Mouse (Mus musculus) embryonic facial prominence, embryonic 10.5 days (tissue): ENCODE data around the gene Fbln5. TPM values are rescaled to one million over a fixed set of nuclear protein-coding genes. Genes with fewer than 3 reads are reported as not detected.

Source experiments
- DNase-seq: peaks from one replicate; pipeline ENCODE4 v3.0.0-alpha.2; 2017; ENCODE audit warnings: low spot score
- H3K27ac ChIP-seq: fragments of 300-500 bp; sonication (generic); replicated peaks from 2 replicates; pipeline ENCODE4 v1.5.1; 2016; ENCODE audit warnings: mild to moderate bottlenecking
- H3K27me3 ChIP-seq: fragments of 300-500 bp; sonication (generic); replicated peaks from 2 replicates; pipeline ENCODE4 v1.6.1; 2016; ENCODE audit warnings: low read depth, mild to moderate bottlenecking; ENCODE audit not compliant: poor library complexity, severe bottlenecking
- H3K36me3 ChIP-seq: fragments of 300-500 bp; sonication (generic); replicated peaks from 2 replicates; pipeline ENCODE4 v1.6.1; 2016; ENCODE audit warnings: mild to moderate bottlenecking, moderate library complexity
- H3K4me1 ChIP-seq: fragments of 300-500 bp; sonication (generic); 2 replicates; pipeline ENCODE4 v1.6.1; 2016
- H3K4me3 ChIP-seq: fragments of 300-500 bp; sonication (generic); 2 replicates; pipeline ENCODE4 v1.5.1; 2016; ENCODE audit warnings: mild to moderate bottlenecking, moderate library complexity
- H3K9me3 ChIP-seq: fragments of 300-500 bp; sonication (generic); 2 replicates; pipeline ENCODE4 v1.6.1; 2016; ENCODE audit warnings: mild to moderate bottlenecking
- WGBS: fragments of 180-500 bp; shearing (Covaris S2); methylation state at CpG from one replicate; pipeline ENCODE4 v1.1.7; 2016; 5-methylcytosine and 5-hydroxymethylcytosine counted together
- polyA plus RNA-seq: library from polyadenylated mRNA; unstranded; fragments of >200 nt; fragmentation: Nextera tagmentation; extraction: Ambion mirVana; gene quantifications from 2 replicates; pipeline ENCODE4 v1.2.1, GENCODE M21; 2016

Gene Fbln5
- polyA plus RNA-seq, 1 experiment from 2014 or later, result 19.3 TPM

DNA sequence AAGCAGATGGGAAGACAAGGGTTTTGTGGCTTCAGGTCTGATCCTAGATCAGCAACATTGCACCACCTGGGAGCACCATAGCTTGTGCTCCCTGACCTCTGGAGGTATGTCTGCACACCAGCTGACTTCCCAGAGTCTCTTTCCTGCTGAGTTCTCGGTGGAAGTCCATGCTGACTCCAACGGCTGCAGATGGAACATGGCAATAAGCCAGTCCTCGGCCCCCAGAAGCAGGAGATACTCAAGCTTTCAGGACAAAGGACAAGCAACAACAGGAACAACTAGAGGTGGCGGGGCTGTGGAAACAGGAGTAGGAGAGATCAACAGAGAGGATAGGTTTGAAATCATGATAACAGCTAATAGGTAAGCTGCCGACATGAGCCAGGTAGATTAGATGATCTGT, 17.1 kb downstream of the Fbln5 start:
- 89% methylated on average over 5 of the region's 5 CpGs for WGBS
- H3K9me3 ChIP-seq, result no peaks in the 10 kb centered on the region
- no peak overlapping the region for H3K4me3 ChIP-seq

GRCm38 (mm10) chr12:101801051-101801450, 17.8 kb downstream of the Fbln5 start:
- no peaks in the 10 kb centered on the region for H3K27me3 ChIP-seq
- no peaks in the 10 kb centered on the region for H3K36me3 ChIP-seq
- no peak overlapping the region for H3K27ac ChIP-seq
- DNase-seq, result no peak
- H3K4me1 ChIP-seq, result no peaks in the 10 kb centered on the region
- 85% methylated on average over 3 of the region's 3 CpGs for WGBS
- no peaks in the 10 kb centered on the region for H3K9me3 ChIP-seq
- H3K4me3 ChIP-seq, result no peak overlapping the region

More for the DNA sequence above, 17.1 kb downstream of the Fbln5 start:
- Histone ChIP-seq H3K4me1 (no peaks in the 10 kb centered on the region), H3K27ac (no peak overlapping the region), H3K36me3 (no peaks in the 10 kb centered on the region), H3K27me3 (no peaks in the 10 kb centered on the region)
- DNase-seq, result no peak

DNA sequence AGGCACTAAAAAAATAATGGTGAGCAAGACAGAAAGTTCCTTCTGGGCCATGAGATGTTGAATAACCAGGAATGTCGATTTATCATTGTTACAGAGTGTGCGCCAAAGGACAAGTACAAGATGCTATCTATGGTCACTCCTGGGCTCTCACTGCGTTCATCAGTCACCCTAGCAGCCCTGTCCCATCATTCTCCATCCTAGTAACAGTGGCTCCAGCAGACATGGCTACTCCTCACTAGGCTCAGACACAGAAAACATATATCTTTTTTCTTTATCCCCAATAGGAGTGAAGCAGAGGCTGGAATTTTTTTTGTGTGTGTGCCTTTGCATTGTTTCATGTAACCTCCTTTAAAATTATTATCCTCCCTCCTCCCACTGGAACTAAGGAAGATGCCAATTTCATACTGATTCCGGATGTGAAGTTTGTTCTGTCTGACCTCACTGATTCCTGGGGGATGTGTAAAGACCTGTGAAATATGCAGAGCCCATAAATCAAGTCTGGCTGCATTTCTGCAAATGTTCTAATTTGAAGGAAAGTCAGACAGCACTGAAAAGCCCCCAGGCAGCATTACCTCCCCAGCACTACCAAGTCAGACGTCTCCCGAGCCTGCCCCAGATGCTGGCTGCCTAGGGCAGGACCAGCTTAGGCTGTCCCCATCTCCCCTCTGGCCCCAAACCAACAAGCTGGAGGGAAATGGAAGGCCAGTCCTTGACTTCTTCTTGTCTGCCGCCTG, 20.5 kb downstream of the Fbln5 start:
- 72% methylated on average over 7 of the region's 7 CpGs for WGBS
- H3K4me3 ChIP-seq, result no peak overlapping the region
- H3K27me3 ChIP-seq, result no peaks in the 10 kb centered on the region
- H3K9me3 ChIP-seq, result no peaks in the 10 kb centered on the region
- H3K27ac ChIP-seq, result no peak overlapping the region
- H3K36me3 ChIP-seq, result no peaks in the 10 kb centered on the region
- no peak for DNase-seq
- H3K4me1 ChIP-seq, result 0 out of 2 replicates have a peak, but pooled peaks cover 3% of the 10 kb centered on the region

DNA sequence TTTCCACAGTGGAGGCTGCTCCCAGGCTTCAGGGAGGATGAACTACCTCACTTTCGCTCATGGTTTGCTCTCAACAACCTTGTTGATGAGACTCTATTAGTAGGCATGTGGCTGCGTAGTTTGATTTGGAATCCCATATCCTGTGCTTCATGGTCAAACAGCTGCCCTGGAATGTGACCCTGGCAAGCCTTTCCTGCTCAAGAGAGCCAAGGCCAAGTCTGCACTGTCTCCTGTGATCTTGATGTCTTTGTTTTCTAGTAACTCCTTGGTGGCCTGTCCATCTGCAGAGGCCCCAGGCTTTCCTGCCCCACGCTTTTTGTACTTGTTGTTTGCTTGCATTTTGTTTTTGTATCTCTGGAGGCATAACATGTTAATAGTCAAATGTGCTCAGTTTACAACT, 24.4 kb downstream of the Fbln5 start:
- no peak for DNase-seq
- Histone ChIP-seq H3K4me3 (no peak overlapping the region), H3K4me1 (0 out of 2 replicates have a peak, but pooled peaks cover 3% of the 10 kb centered on the region), H3K27ac (no peak overlapping the region), H3K36me3 (no peaks in the 10 kb centered on the region), H3K9me3 (no peaks in the 10 kb centered on the region), H3K27me3 (no peaks in the 10 kb centered on the region)
- WGBS, result 79% methylated on average over 3 of the region's 3 CpGs

GRCm38 (mm10) chr12:101793221-101793621, 25.6 kb downstream of the Fbln5 start:
- Histone ChIP-seq H3K4me3 (no peak overlapping the region), H3K36me3 (no peaks in the 10 kb centered on the region), H3K27ac (no peak overlapping the region), H3K9me3 (no peaks in the 10 kb centered on the region), H3K27me3 (no peaks in the 10 kb centered on the region), H3K4me1 (0 out of 2 replicates have a peak, but pooled peaks cover 3% of the 10 kb centered on the region)
- no peak for DNase-seq
- WGBS, result 81% methylated on average over 5 of the region's 5 CpGs

DNA sequence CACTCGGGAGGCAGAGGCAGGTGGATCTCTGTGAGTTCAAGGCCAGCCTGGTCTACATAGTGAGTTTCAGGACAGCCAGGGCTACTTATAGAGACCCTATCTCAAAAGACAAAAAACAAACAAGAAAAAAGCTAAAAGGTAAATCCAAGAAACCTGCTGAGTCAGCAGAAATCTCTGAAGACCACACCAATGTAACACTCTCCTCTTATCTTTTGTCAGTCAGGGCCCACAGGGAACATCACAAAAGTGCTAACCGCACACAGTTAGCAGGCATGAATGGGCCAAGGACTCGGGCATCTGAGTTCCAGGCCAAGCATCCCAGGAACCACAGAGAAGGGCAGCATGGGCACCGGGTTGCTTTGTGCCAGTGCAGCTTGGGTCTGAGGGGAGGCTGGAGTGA, 26.2 kb downstream of the Fbln5 start:
- 0 out of 2 replicates have a peak, but pooled peaks cover 3% of the 10 kb centered on the region for H3K4me1 ChIP-seq
- no peak for DNase-seq
- no peaks in the 10 kb centered on the region for H3K27me3 ChIP-seq
- H3K4me3 ChIP-seq, result no peak overlapping the region
- no peaks in the 10 kb centered on the region for H3K36me3 ChIP-seq
- H3K9me3 ChIP-seq, result no peaks in the 10 kb centered on the region
- 92% methylated on average over 4 of the region's 4 CpGs for WGBS
- H3K27ac ChIP-seq, result no peak overlapping the region

DNA sequence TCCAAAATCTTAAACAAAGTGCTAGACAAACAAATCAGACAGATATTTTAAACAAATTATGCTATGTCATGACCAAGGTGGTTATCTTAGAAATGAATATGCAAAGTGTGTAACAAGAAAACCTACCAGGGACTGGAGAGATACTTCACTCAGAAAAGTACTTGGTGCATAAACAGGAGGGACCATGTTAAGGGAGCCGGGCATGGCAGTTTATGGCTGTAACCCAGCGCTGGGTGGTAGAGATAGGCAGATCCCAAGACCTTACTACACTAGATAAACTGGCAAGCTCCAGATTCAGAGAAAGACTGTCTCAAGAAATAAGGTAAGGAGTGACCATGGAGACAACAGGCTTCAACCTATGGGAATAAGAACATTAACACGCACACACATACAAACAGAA, 29.1 kb downstream of the Fbln5 start:
- Histone ChIP-seq H3K36me3 (no peaks in the 10 kb centered on the region), H3K4me3 (no peak overlapping the region), H3K27ac (no peak overlapping the region), H3K4me1 (0 out of 2 replicates have a peak, but pooled peaks cover 3% of the 10 kb centered on the region), H3K9me3 (no peaks in the 10 kb centered on the region), H3K27me3 (no peaks in the 10 kb centered on the region)
- no peak for DNase-seq
- WGBS, result 87% methylated on average over 3 of the region's 3 CpGs

DNA sequence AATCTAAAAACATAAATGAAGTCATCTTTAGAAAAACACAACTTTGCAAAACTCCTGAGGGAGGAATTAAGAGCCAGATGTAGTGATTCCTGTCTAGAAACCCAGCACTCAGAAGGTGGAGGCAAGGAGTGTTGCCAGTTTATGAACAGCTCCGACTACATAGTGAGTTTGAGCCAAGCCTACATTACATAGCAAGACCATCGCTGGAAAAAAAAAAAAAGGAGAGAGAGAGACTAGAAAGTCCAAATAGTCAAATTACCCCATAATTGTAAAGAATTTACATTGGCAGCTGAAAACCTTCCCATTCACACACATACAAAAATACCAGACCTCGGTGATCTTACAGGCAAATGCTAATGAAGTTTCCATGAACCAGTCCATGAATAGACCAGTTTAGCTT, 29.6 kb downstream of the Fbln5 start:
- Histone ChIP-seq H3K4me1 (no peaks in the 10 kb centered on the region), H3K27me3 (no peaks in the 10 kb centered on the region), H3K4me3 (no peak overlapping the region), H3K27ac (no peak overlapping the region), H3K9me3 (no peaks in the 10 kb centered on the region), H3K36me3 (no peaks in the 10 kb centered on the region)
- 74% methylated on average over 3 of the region's 3 CpGs for WGBS
- DNase-seq, result no peak

DNA sequence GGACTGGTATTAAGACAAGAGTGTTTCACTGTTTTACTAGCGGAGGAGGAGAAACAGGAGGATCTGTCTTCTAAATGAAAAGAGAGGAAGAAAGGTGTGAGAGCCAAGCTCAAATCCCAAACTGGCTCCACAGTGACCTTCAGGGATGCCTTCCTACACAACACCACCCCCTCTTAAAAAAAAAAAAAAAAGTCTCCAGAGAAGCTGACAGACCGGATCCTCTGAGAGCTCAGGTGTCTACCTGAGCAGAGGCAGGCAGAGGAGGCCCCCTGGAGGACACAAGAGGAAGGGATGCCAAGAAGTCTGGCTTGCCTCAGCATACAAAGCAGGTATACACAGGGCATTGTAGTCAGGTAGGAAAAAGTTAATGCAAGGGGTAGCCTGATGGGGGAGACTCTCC, 36.1 kb downstream of the Fbln5 start:
- H3K9me3 ChIP-seq, result no peaks in the 10 kb centered on the region
- H3K27ac ChIP-seq, result no peak overlapping the region
- 56% methylated on average over 2 of the region's 2 CpGs for WGBS
- no peaks in the 10 kb centered on the region for H3K27me3 ChIP-seq
- 0 out of 2 replicates have a peak, but pooled peaks cover 4% of the 10 kb centered on the region for H3K4me1 ChIP-seq
- no peak for DNase-seq
- no peak overlapping the region for H3K4me3 ChIP-seq
- H3K36me3 ChIP-seq, result no peaks in the 10 kb centered on the region

GRCm38 (mm10) chr12:101780915-101781314, 37.9 kb downstream of the Fbln5 start:
- H3K4me3 ChIP-seq, result no peak overlapping the region
- H3K27me3 ChIP-seq, result no peaks in the 10 kb centered on the region
- DNase-seq, result no peak
- no peak overlapping the region for H3K27ac ChIP-seq
- H3K4me1 ChIP-seq, result 0 out of 2 replicates have a peak, but pooled peaks cover 4% of the 10 kb centered on the region
- 83% methylated on average over 5 of the region's 5 CpGs for WGBS
- H3K9me3 ChIP-seq, result no peaks in the 10 kb centered on the region
- no peaks in the 10 kb centered on the region for H3K36me3 ChIP-seq

GRCm38 (mm10) chr12:101777613-101778325, 41.1 kb downstream of the Fbln5 start:
- H3K4me3 ChIP-seq, result no peak overlapping the region
- no peaks in the 10 kb centered on the region for H3K27me3 ChIP-seq
- 0 out of 2 replicates have a peak, but pooled peaks cover 4% of the 10 kb centered on the region for H3K4me1 ChIP-seq
- peak; percentile 11 for DNase-seq
- no peaks in the 10 kb centered on the region for H3K9me3 ChIP-seq
- H3K36me3 ChIP-seq, result no peaks in the 10 kb centered on the region
- no peak overlapping the region for H3K27ac ChIP-seq
- 69% methylated on average over 9 of the region's 9 CpGs for WGBS

DNA sequence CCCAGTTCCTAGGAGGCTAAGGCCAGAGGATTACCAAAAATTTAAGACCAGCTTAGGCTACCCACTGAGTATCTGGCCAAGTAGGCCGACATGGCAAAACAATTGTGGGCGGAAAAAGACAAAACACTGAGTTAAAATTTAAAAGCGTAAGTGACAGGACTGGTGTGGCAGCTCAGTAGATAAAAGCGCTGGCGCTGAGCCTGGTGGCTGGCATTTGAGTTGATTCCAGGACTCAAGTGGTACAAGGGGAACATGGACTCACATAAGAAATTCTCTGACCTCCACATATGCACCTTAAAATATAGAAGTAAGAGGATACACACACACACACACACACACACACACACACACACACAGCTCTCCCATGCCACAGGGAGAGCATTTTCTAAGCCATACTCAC, 42.5 kb downstream of the Fbln5 start:
- Histone ChIP-seq H3K4me3 (no peak overlapping the region), H3K9me3 (no peaks in the 10 kb centered on the region), H3K36me3 (no peaks in the 10 kb centered on the region), H3K4me1 (0 out of 2 replicates have a peak, but pooled peaks cover 4% of the 10 kb centered on the region), H3K27ac (no peak overlapping the region), H3K27me3 (no peaks in the 10 kb centered on the region)
- no peak for DNase-seq
- 89% methylated on average over 5 of the region's 5 CpGs for WGBS

- 0 out of 2 replicates have a peak, but pooled peaks cover 4% of the 10 kb centered on the region for H3K4me1 ChIP-seq
- no peaks in the 10 kb centered on the region for H3K27me3 ChIP-seq
- H3K36me3 ChIP-seq, result no peaks in the 10 kb centered on the region
- H3K4me3 ChIP-seq, result no peak overlapping the region
- WGBS, result 74% methylated on average over 4 of the region's 4 CpGs
- H3K27ac ChIP-seq, result no peak overlapping the region
- no peak for DNase-seq
- no peaks in the 10 kb centered on the region for H3K9me3 ChIP-seq
These were observed 44.7 kb downstream of the Fbln5 start for GRCm38 (mm10) chr12:101774116-101774515.
